Mouse (Mus musculus): ENCODE results near the gene Il12rb2.

Gene Il12rb2

DNA sequence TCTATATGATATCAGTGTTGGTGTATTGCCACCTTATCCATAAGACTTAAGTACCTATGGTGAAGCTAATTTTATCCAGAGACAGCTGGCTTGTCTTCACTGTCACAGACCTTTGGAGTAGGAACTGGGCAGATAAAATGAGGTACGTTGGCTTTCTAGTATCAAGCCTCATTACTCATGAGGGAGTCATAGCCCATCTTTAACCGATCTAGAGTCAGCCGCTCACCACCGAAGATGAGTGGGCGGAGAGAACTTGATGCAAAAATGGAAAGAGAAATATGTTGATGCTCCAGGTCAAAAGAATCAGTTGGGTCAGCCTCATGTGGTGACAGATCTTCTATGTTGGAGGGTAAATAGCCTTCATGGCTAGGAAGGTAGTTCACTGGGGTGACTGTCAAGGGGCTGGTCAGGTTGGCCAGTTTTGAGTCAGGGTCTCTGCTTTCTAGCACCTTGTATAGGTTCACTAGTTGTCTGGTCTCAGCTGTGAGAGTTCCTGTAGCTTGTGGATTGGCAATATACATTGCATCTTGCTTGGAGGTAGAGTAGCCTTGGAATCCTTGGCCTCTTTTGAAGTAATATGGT, 83.9 kb downstream of the Il12rb2 start:
- no peak for DNase-seq (ENCODE audit: low read depth, low spot score)

DNA sequence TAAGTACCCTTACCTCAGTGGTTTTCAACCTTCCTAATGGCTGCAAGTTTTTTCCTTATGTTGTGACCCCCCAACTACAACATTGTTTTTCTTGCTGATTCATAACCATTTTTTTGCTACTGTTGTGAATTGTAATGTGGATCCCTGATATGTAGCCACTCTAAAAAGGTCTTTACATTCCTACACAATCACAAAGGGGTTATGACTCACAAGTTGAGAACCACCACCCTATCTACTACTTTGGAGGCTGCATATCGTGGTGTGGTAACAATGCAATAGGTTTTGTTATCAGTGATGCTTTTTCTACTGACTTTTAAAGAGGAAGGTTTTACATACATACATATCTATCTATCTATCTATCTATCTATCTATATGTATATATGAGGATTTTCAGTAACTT, 93.1 kb downstream of the Il12rb2 start:
- no peak for DNase-seq (ENCODE audit: low read depth, low spot score)

DNA sequence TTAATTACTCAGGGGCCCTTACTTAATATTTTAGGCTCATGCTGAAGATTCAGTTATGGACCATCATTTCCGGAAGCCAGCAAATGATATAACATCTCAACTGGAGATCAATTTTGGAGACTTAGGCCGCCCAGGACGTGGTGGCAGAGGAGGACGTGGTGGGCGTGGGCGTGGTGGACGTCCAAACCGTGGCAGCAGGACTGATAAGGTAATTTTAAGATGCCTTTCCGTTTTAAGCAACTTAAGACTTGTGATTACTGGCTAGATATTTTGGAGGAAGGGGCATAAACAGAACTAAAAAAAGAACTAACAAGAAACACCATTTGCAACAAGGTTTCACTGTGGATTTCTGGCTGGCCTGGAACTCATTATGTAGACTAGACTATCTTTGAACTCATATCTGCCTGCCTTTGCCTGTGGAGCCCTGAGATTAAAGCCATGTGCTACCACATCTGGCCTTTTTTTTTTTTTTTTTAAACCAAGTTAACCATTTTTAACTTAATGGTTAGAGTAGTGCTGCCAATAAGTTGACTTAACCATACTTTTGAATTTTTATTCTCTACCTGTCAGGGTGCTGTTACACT, 94.3 kb downstream of the Il12rb2 start:
- DNase-seq (ENCODE audit: low read depth, low spot score): no peak

DNA sequence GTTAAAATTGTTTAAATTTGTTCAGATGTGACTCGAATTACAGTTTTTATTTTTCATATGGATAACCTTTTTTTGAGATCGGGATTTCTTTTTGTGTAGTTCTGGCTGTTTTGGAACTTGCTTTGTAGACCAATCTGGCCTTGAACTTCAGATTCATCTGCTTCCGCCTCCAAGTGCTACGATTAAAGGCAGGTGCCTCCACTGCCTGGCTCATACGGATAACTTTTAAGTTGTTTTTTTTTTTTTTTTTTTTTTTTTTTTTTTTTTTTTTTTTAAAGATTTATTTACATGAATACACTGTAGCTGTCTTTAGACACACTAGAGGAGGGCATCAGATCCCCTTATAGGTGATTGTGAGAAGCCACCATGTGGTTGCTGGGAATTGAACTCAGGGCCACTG, 98.0 kb downstream of the Il12rb2 start:
- no peak for DNase-seq (ENCODE audit: low read depth, low spot score)

DNA sequence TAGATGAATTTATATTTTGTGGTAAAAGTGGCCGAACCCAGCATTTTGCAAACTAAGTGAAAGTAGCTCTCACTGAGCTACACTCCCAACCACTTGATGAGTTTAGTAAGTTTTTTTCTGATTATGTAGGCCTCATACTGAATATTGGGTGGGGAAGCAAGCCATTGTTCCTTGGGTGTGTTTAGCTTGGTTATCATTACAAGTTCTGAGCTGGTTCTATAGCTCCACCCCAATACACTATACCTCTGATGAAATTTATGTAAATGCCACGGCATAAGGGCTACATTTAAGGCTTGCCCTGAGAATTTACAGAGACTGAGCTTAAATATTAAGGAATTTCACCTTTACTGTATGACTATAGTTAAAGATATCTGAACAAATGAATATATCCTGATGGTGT, 106.5 kb downstream of the Il12rb2 start:
- no peak for DNase-seq (ENCODE audit: low read depth, low spot score)

DNA sequence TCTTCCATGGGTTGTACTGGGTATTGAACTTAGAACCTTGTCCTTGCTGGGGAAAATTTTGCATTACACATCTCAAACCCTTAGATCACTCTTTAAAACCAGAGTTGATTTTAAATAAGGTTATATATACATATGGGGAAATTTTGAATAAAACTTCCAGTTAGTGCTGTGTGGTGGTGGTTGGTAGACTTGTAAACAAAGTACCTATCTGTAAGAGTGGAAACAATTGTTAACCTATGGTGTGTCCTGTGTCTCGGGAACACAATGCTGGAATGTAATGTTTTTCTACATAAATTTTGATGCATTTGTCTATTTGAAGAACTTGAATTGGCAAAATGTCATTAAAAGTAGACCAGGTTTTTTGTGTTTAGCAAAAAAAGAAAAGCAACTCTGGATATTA, 107.0 kb downstream of the Il12rb2 start:
- no peak for DNase-seq (ENCODE audit: low read depth, low spot score)

DNA sequence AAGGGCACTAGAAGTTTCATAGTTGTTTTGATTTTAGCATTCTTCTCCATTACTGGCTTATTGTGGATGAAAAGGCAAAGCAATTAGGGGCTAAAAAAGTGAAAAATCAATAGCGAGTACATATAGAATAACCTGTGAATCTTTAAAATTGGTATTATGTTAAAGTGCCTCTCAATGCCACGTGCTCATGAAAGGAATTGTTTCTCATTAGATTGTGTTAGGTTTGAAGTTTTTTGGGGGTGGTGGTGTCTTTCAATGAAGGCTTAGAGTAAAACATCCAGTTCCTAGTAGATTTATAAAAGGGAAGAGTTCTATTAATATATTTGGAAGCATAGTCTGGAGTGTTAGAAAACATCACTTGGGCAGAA, 107.8 kb downstream of the Il12rb2 start:
- DNase-seq (ENCODE audit: low read depth, low spot score): no peak

DNA sequence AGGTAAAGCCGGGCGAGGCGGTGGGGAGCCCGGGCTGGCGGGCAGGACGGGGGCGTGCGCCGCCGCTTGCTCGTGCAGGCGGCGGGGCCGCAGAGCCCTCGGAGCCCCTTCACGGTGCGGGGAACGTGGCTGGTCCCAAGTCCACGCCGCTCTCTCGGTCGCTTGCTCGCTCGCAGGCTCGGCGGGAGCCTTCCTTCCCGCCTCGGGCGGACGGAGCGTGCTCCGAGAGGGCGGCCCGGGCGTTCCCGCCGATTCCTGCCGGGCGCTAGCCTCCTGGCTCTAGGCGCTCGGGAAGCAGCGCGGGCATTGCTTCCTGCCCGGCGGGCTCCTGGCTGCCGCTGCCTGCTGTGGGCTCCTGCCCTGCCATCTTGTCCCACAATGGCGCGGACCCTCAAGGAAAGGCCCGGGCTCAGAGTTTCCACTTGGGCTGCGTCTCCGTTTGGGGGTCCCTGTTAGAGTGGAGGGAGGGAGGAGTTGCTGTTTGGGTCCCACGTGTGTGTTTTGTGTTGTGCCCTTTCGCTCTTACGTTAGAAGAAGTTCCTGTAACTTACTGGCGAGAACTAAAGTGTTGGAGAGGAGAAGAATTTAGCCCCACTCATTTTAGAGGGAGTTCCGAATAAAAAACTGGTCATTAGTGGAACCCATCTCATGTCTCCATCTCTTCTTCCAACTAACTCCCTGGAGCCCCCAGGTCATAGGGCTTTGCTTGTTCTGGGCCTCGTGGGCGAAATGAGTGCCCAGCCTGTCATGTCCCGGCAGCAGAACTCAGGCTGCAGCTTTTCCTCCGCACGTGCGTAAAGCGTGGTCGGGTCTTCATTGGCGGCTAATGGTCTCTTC, 108.4 kb downstream of the Il12rb2 start:
- DNase-seq (ENCODE audit: low read depth, low spot score): no peak

DNA sequence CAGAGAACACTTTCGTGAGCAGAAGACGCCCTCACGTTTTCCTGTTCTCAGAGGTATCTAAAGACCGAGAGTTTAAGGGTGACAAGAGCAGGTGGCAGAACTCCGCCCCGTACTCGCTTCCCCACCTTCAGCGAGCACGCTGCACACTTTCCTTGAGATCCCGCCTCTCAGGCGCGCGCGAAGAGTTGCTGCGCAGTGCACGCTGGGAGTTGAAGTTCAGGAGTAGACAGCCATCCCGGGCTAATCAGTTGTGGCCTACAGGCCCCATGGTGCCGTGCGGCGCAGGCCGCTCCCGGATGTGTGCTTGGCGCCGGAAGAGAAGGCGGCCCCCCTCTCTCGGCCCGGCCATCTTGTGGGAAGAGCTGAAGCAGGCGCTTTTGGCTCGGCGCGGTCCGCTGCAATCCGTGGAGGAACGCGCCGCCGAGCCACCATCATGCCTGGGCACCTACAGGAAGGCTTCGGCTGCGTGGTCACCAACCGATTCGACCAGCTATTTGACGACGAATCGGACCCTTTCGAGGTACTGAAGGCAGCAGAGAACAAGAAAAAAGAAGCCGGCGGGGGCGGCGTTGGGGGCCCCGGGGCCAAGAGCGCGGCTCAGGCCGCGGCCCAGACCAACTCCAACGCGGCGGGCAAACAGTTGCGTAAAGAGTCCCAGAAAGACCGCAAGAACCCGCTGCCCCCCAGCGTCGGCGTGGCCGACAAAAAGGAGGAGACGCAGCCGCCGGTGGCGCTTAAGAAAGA, 109.2 kb downstream of the Il12rb2 start:
- DNase-seq (ENCODE audit: low read depth, low spot score): peak; percentile 98

DNA sequence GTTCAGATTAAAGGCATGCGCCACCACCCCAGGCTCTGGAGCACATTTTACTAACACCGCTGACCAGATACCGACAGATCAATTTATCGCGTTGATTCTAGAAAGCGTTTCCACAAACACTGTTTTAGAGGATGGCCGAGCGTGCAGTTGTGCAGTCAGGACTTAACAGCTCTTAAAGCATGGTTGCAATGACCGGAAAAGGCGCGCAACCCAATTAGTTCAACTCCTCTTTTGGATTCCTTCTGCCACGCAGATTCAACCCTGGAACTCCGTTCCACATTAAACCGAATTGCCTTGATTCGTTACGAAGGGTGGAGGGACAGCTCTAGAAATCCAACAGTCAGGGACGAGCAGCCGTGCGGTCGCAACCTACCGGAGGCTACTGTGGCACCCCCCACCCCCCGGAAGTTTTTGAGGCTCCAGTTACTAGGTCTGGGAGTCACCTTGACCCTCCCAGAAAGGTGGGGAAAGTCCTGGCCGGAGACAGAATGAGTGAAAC, 109.8 kb downstream of the Il12rb2 start:
- DNase-seq (ENCODE audit: low read depth, low spot score): no peak

DNA sequence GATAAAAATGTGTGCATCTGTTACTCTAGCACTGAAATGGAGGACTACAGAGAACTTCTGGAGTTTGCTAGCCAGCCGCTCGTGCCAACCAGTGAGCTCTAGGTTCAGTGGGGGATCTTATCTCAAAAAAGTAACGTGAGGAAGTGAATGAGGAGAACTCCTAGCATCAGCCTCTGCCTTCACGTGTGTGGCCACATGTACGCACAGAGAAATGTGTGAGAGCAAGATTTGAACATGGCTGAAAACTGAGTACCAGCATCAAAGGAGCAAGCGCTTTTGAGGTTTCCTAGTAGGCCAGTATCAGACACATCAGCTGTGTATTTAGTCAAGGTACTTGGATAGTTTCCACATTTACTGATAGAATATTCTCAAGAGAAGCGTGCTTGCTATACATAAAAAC, 111.1 kb downstream of the Il12rb2 start:
- no peak for DNase-seq (ENCODE audit: low read depth, low spot score)

DNA sequence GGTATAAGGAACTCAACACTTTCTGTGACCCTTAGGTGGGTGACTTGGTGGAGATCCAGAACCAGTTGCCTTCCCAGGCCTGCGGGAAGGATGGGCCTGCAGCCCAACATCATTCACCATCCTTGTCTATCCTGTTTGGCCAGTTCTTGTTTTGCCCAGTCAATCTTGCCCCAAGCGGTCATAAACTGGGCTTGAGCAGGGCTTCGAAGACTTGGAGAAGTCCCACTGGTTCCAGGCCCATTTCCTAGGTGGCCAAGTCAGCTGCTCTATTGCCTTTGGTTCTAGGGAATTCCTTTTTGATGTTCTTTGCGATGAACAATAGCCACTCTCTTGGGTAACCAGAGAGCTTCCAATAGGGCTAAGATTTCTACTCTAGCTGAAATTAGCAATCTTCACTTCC, 124.9 kb downstream of the Il12rb2 start:
- DNase-seq (ENCODE audit: low read depth, low spot score): no peak

DNA sequence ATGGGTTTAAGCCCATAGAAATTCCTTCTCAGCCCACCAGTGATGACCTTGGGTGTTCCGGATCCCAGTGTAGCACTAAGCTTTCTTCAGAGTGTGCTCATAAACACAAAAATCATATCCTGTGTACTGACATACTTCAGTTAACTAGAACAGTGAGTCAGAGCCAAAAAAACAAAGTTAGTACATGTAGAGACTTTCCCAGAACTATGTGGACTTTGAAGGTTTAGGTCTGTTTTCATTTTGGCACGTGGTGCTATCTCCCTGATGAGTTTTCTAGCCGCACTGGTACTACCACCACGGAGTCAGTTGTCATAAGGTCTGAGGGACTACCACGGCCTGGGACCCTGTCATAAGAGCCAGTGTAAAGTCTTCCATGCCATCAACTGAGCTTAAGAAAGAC, 131.5 kb downstream of the Il12rb2 start:
- DNase-seq (ENCODE audit: low read depth, low spot score): no peak

DNA sequence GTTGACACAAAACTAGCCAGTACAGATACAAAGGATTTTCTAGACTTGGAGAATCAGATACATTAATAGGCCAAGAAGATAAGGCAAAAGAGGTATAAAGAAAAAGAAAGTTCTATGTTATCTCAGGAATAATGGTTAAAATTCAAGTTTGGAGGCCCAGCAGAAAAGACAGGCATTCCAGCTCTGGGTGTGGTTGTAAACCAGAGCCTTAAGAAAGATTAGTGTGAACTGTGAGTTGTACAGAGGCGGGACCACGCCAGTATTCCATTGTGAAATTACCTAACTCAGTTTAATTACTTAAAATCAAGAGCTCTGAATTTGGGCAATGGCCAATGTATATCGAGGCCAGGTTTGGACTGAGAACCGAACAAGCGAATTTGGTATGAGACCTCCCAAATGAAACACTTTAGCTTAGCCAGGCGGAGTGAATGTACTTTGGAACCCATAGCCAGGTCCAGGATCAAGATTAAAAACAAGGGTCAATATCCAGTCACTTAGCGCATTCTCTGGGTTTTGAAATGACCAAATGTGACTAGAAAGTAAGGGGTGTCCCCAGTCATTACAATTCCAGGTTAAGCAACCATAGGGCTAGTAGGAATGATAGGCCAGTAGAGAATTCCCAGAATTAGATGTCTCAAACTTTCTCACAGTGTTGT, 132.1 kb downstream of the Il12rb2 start:
- no peak for DNase-seq (ENCODE audit: low read depth, low spot score)
